Mouse (Mus musculus): ENCODE results near the gene Gm20388. TPM values are rescaled to one million over a fixed set of nuclear protein-coding genes. Genes with fewer than 3 reads are reported as not detected.

Gm20388 gene
- polyA plus RNA-seq, 1 experiment from 2014 or later: 5.5 TPM

DNA sequence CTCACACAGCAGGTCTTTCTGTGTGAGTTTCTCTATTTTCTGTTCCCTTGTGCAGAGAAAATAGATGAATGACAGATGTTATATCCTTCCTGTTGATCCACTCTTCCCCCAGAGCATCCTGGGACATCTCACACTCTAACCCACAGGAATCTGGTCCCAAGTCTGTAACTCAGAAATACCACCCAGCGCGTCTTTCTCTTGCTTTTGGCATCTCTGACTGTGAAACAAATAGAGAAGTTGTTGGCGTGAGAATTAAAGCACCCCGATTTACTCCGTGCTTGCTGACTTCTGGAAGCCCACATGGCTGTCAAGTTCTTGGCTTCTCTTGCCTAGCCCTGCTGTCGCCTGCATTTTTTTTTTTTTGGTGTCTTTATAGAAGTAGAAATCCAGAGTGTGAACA lies 2867.1 kb downstream of the Gm20388 start:
- Histone ChIP-seq H3K27ac (no peak overlapping the region), H3K4me1 (peaks cover 15% of the 10 kb centered on the region), H3K4me3 (no peak overlapping the region), H3K27me3 (ENCODE audit: poor library complexity, severe bottlenecking) (peaks cover 20% of the 10 kb centered on the region; the same call in 1 of the 2 replicates), H3K36me3 (replicated peaks) (peaks cover 25% of the 10 kb centered on the region), H3K9me3 (no peaks in the 10 kb centered on the region)
- DNase-seq (ENCODE audit: extremely low spot score, low spot score): no peak
- 94% methylated on average over 6 of the region's 6 CpGs for WGBS

DNA sequence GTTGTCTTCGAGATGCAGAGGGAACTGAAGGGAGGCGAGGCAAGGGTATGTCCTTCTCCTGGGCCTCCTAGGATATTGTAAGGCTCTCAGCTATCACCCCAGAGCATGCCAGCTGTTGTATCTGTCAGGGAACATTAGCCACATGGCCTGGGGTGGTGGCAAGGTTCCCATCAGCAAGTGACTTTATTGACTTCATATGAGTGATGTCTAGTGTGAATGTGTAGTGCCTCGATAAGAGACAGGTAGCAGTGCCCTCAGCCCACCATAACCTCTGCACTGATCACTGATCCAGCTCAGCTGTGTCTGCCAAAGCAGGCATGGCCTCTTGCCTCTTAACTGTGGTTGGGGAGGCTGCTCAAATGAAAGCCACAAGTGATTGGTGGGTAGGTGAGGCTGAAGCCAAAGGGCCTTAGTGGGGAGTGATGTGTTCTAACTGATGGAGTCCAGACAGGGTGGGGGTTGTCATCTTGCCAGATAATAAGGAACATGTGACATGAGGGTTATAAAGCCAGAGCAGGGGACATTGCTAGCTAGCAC lies 2868.1 kb downstream of the Gm20388 start:
- Histone ChIP-seq H3K27me3 (ENCODE audit: poor library complexity, severe bottlenecking) (peaks cover 13% of the 10 kb centered on the region; the same call in 1 of the 2 replicates), H3K27ac (no peak overlapping the region), H3K9me3 (no peaks in the 10 kb centered on the region), H3K4me1 (peaks cover 15% of the 10 kb centered on the region), H3K4me3 (no peak overlapping the region), H3K36me3 (replicated peaks) (peaks cover 29% of the 10 kb centered on the region)
- 89% methylated on average over 3 of the region's 3 CpGs for WGBS
- DNase-seq (ENCODE audit: extremely low spot score, low spot score): no peak

DNA sequence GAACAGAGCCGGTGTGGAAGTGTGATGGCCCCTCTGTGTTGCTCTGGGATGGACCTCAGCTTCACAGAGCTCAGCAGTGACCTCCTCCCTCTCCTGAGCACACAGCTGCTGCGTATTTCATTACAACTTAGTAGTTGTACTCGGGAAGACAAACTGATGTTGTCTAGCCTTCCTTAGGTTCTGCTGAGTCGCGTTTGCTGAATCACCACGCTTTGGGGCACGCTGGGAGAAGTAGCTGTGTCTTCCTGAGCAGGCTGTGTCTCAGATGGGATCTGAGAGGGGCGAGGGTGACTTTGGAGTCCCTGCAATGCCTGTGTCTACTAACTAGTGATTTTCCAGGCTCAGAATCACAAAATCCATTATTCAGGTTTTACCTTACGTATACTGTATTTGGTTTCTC lies 2868.6 kb downstream of the Gm20388 start:
- no peak for DNase-seq (ENCODE audit: extremely low spot score, low spot score)
- no peaks in the 10 kb centered on the region for H3K9me3 ChIP-seq
- H3K4me1 ChIP-seq: peaks cover 15% of the 10 kb centered on the region
- WGBS: 80% methylated on average over 9 of the region's 9 CpGs
- H3K27me3 ChIP-seq (ENCODE audit: poor library complexity, severe bottlenecking): peaks cover 9% of the 10 kb centered on the region; the same call in 1 of the 2 replicates
- H3K27ac ChIP-seq: no peak overlapping the region
- peaks cover 34% of the 10 kb centered on the region for H3K36me3 ChIP-seq (replicated peaks)
- no peak overlapping the region for H3K4me3 ChIP-seq

DNA sequence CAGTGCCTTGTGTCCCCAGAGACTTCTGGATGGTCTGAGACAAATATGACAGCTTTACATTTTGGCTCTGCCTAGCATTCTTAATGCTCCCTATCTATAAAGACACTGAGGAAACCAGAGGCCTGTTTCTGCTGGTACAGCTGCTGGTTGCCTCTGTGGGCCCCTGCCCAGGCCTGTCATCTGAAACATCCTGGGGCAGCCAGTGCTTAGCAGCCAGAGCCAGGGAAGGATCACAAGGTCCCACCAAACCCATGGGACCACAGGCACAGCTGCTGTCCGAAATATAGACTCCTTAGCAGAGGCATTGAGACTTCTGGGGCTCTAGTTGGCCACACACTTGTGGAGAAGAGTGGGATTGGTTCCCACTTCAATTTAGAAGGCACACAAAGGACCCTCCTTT lies 2874.1 kb downstream of the Gm20388 start:
- H3K27me3 ChIP-seq (ENCODE audit: poor library complexity, severe bottlenecking): no peaks in the 10 kb centered on the region
- H3K36me3 ChIP-seq (replicated peaks): peaks cover 69% of the 10 kb centered on the region
- 93% methylated on average over 1 of the region's 1 CpGs for WGBS
- no peaks in the 10 kb centered on the region for H3K4me1 ChIP-seq
- H3K9me3 ChIP-seq: no peaks in the 10 kb centered on the region
- no peak overlapping the region for H3K4me3 ChIP-seq
- no peak for DNase-seq (ENCODE audit: extremely low spot score, low spot score)
- no peak overlapping the region for H3K27ac ChIP-seq

DNA sequence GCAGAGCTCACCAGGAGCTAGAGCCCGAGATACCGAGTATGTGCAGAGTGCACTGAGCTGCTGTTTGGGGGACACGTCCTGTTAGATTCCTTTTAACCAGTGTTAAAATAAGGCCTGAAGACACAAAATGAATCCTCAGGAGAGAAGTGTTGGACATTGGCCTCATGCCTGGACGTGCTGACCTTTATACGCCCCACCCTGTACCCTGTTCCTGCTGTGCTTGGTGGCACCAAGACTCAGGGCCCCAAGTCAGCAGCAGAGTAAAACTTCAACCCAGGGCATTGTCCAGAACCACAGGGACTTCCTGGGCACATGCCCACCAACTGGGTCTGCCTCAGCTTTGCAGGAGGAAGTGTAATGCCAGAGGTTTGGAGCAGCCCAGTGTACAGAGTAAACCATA lies 2879.2 kb downstream of the Gm20388 start:
- no peaks in the 10 kb centered on the region for H3K9me3 ChIP-seq
- no peak overlapping the region for H3K4me3 ChIP-seq
- WGBS: 90% methylated on average over 5 of the region's 5 CpGs
- H3K4me1 ChIP-seq: no peaks in the 10 kb centered on the region
- H3K36me3 ChIP-seq (replicated peaks): peaks cover 46% of the 10 kb centered on the region
- DNase-seq (ENCODE audit: extremely low spot score, low spot score): no peak
- H3K27me3 ChIP-seq (ENCODE audit: poor library complexity, severe bottlenecking): no peaks in the 10 kb centered on the region
- no peak overlapping the region for H3K27ac ChIP-seq

DNA sequence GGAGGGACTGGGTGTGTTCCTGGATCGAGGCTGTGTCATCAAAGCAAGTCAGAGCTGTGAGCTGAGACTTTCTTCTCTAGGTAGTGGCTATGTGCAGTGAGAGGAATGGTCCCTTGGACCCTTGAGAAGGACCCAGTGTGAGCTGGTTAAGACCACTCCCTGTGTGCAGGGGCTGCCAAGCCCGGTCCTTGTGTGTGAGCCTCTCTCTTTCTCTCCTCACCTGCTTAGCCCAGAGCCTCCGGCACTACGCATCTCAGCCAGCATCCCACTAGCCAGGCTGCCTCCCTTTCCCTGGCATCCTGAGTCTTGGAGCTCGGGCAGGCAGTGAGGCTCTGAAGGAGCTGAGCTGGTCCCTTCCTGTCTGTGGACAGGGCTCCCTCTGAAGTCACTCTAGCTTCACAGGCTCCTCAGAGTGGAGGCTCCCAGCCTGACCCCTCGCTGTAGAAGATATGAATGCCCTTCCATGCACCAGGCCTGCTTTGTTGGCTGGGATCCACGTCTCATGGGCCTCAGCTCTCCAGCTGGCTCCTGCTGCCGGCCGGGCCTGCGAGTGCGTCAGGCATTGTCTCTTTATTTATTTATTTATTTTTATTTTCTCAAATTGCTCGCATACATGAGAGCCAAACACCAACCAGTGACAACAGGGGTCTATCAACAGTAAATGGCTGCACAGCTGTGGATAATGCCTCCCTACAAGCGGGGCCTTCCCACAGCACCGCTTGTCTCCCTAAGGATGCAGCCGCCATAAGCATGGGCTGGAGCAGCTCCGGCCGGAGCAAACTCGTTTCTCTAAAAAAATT lies 2882.9 kb downstream of the Gm20388 start:
- Histone ChIP-seq H3K27me3 (ENCODE audit: poor library complexity, severe bottlenecking) (0 out of 2 replicates have a peak, but pooled peaks cover 9% of the 10 kb centered on the region), H3K27ac (peak overlapping the region; percentile 32; the same call in 1 of the 2 replicates), H3K4me1 (no peaks in the 10 kb centered on the region), H3K9me3 (no peaks in the 10 kb centered on the region), H3K36me3 (replicated peaks) (peaks cover 20% of the 10 kb centered on the region), H3K4me3 (no peak overlapping the region)
- WGBS: 91% methylated on average over 18 of the region's 18 CpGs
- no peak for DNase-seq (ENCODE audit: extremely low spot score, low spot score)

DNA sequence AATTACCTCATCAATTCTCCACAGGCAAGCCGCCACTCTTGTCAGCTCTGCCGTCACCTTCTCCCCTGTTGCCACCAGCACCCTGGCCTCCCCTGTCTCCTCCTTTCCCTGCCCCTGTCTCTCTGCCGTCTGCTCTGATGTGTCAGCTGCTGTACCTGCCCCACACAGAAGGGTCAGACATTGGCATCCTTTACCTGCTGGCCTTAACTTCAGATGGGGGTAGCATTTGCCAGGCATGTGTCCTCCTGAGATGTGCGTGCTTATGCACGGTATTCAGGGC lies 2883.5 kb downstream of the Gm20388 start:
- 89% methylated on average over 5 of the region's 5 CpGs for WGBS
- peaks cover 16% of the 10 kb centered on the region for H3K36me3 ChIP-seq (replicated peaks)
- H3K9me3 ChIP-seq: no peaks in the 10 kb centered on the region
- H3K4me1 ChIP-seq: no peaks in the 10 kb centered on the region
- no peak overlapping the region; the same call in 1 of the 2 replicates for H3K27ac ChIP-seq
- DNase-seq (ENCODE audit: extremely low spot score, low spot score): no peak
- H3K27me3 ChIP-seq (ENCODE audit: poor library complexity, severe bottlenecking): peaks cover 12% of the 10 kb centered on the region; the same call in 1 of the 2 replicates
- no peak overlapping the region for H3K4me3 ChIP-seq

DNA sequence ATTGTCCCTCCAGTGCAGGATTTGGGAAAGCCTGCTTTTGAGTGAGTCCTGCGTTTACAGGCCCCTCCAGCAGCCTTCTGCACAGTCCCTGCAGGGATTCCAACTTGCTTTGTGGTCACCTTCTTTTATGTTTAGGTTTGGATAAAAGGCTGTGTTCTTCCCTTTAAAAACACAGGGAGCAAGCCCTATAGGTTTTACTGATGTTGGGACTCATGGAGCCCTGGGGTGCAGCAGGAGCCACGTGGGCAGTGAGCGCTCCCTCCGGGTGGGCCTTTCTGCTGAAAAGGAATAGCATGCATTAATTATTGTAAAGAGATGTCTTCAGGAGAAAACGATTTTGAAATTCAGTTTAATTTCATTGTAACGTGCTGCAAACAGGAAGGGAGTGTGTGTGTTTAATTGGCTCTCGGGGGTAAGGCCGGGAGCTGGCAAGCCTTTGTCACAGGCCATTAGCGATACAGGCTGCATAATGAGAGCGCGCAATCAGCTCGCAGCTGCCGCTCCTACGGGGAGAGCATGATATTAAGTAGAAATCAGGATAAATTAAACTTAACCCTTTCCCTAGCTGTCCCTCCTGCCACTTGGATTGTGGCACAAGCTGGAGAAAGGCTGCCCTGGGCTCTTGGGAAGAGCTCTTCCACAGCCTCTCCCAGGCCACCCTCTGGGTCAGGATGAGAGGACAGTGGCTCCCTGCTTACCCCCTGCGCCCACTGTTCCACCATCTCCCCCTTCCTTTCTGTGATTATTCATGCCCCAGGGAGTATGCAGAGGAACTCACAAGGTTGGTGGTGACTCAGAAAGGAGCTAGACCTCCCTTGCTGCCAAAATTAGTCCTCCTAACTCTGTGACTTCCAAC lies 2893.5 kb downstream of the Gm20388 start:
- H3K27ac ChIP-seq: peak overlapping the region; percentile 79
- peaks cover 84% of the 10 kb centered on the region for H3K27me3 ChIP-seq (ENCODE audit: poor library complexity, severe bottlenecking)
- peak overlapping the region; percentile 23; the same call in 1 of the 2 replicates for H3K4me3 ChIP-seq
- no peaks in the 10 kb centered on the region for H3K9me3 ChIP-seq
- DNase-seq (ENCODE audit: extremely low spot score, low spot score): peak; percentile 71
- peaks cover 50% of the 10 kb centered on the region for H3K4me1 ChIP-seq
- WGBS: 8% methylated on average over 15 of the region's 15 CpGs
- H3K36me3 ChIP-seq (replicated peaks): peaks cover 9% of the 10 kb centered on the region; the same call in 1 of the 2 replicates

DNA sequence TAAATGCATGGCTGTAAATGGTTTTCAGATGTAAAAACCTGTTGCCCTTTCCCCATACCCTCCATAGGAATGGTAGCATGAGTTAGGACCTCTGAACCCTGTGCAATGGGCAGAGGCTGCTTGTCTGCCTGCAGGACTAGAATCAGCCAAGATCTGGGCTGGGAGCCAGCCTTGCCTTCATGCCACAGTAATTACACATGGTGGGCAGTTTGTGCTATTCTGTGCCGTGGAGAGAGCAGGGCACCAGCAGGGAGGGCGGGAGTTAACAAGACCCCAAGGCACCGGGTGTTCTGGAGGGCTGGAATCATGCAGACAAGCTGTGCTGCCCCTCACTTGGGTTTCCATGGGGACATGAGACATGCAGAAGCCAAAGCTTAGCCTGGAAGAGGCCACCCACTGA lies 2894.7 kb downstream of the Gm20388 start:
- peaks cover 81% of the 10 kb centered on the region for H3K27me3 ChIP-seq (ENCODE audit: poor library complexity, severe bottlenecking)
- peaks cover 9% of the 10 kb centered on the region; the same call in 1 of the 2 replicates for H3K36me3 ChIP-seq (replicated peaks)
- 0 out of 2 replicates have a peak overlapping the region, but pooled peaks have one; percentile 15 for H3K27ac ChIP-seq
- no peaks in the 10 kb centered on the region for H3K9me3 ChIP-seq
- DNase-seq (ENCODE audit: extremely low spot score, low spot score): no peak
- 49% methylated on average over 3 of the region's 3 CpGs for WGBS
- peaks cover 50% of the 10 kb centered on the region for H3K4me1 ChIP-seq
- no peak overlapping the region for H3K4me3 ChIP-seq

DNA sequence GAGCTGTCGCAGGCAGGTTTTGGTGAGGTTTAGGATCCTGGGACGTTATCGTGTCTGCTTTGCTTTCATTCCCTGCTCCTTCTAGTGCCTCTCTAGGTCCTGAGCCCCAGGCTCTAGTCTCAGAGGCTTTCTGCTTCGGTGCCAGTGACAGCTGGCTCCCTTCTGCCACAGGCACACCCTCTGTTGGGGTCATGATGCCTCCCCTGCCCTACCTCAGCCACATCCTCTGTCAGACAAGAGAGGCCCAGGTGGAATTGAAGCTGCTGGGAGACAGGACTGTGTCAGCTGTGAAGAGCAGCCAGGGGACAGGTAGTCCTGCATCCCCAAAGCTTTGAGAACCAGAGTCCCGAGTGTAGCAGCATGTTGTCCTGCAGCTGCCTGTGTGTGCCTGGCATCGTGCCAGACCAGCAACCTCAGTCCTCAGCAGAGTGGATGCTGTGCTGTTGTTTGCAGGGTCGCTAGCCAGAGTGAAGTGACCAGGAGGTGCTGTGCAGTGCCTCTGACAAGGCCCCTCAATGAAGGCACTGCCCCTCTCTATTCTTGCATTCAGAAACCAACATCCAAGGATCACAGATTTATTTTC lies 2896.4 kb downstream of the Gm20388 start:
- peaks cover 86% of the 10 kb centered on the region for H3K27me3 ChIP-seq (ENCODE audit: poor library complexity, severe bottlenecking)
- no peak for DNase-seq (ENCODE audit: extremely low spot score, low spot score)
- WGBS: 81% methylated on average over 7 of the region's 7 CpGs
- no peak overlapping the region for H3K27ac ChIP-seq
- H3K4me1 ChIP-seq: peaks cover 50% of the 10 kb centered on the region
- H3K9me3 ChIP-seq: no peaks in the 10 kb centered on the region
- H3K4me3 ChIP-seq: no peak overlapping the region
- H3K36me3 ChIP-seq (replicated peaks): peaks cover 18% of the 10 kb centered on the region

DNA sequence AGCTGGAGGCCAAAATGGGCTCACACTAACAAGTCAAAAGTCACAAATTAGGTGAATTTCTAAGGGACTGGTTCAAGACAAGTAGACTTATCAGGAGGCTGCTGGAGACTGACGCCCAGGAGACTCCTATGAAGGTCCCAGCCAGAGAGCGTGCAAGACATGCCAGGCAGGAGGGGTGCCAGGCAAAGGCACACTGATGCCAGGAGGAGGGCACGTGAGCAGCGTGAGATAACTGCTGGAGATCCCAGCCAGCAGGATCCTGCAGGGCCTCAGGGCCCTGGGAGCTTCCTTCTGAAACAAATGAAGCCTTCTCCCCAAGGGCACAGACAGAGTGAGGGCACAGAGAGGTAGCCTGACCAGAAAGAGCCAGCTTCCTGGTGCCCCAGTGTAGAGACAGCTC lies 2897.3 kb downstream of the Gm20388 start:
- H3K27ac ChIP-seq: no peak overlapping the region
- WGBS: 83% methylated on average over 4 of the region's 4 CpGs

DNA sequence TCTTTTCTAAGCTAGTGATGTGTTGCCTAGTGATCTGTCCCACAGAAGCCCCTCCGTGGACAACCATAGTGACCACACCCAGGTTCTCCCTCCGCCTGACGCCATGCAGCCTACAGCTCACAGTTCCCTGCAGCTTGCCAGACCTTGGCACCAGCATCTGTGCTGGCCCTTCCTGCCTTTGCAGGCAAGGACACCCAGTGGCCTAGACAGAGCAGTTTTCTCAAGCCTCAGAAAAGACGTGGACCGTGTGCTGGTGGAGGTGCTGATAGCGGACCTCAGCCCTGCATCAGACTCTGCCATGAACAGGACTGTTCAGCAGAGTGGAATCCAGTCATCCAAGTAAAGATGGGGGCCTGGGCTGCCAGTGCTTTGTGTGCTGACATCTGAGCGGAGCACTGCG lies 2899.7 kb downstream of the Gm20388 start:
- Histone ChIP-seq H3K27me3 (ENCODE audit: poor library complexity, severe bottlenecking) (peaks cover 86% of the 10 kb centered on the region), H3K36me3 (replicated peaks) (peaks cover 27% of the 10 kb centered on the region; the same call in 1 of the 2 replicates), H3K9me3 (no peaks in the 10 kb centered on the region), H3K4me1 (peaks cover 44% of the 10 kb centered on the region), H3K4me3 (no peak overlapping the region), H3K27ac (no peak overlapping the region)
- 81% methylated on average over 8 of the region's 8 CpGs for WGBS
- no peak for DNase-seq (ENCODE audit: extremely low spot score, low spot score)

More for the DNA sequence above, 2897.3 kb downstream of the Gm20388 start:
- Histone ChIP-seq H3K4me1 (peaks cover 44% of the 10 kb centered on the region), H3K4me3 (no peak overlapping the region), H3K9me3 (no peaks in the 10 kb centered on the region), H3K36me3 (replicated peaks) (peaks cover 18% of the 10 kb centered on the region; the same call in 1 of the 2 replicates), H3K27me3 (ENCODE audit: poor library complexity, severe bottlenecking) (peaks cover 86% of the 10 kb centered on the region)
- no peak for DNase-seq (ENCODE audit: extremely low spot score, low spot score)
